Mouse (Mus musculus) thymus, postnatal 14 days (tissue): ENCODE measurements around the gene Tmem80.

Experiments
- DNase-seq: peaks from one replicate; pipeline ENCODE4 v3.0.0; 2021

Tmem80 gene

DNA sequence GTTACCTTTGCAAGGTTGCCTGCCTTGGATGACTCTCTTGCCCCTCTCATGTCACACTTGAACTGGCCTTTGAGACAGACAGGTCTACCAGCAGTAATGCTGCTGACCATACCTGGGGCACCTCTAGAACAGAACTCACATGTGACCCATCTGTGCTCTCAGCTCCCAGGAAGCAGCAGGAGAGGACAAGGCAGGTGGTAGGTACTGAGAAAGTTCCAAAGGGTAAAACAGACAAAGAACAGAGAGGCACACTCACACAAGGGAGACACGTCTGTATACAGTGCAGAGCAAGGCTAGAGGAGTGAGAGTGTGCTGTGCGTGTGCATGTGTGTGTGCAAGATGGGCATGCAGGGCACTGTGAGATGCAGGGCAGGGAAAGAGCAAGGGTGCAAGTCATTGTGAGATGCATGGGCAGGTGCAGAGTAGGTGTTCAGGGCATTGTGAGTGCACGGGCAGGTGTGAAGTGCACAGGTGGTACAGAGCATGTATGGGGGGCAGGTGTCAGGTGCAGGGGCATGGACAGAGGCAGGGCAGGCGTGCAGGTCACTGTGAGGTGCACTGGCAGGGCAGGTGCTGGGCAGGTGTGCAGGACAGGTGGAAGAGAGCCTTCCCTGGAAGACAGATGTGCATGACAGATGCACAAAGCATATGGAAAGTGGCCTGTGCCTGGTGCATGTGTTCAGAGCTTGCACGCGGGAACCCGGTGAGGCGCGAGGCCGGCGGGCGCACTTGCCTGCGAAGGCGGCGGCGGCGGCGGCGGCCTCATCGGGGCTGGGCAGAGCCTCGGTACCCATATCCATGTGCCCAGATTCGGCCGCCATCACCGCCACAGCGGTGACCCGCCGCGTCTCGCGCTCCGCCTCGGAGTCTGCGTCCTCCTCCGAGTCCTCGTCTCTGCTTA is 743 bp upstream of the Tmem80 start:
- DNase-seq, result peak; percentile 73

DNA sequence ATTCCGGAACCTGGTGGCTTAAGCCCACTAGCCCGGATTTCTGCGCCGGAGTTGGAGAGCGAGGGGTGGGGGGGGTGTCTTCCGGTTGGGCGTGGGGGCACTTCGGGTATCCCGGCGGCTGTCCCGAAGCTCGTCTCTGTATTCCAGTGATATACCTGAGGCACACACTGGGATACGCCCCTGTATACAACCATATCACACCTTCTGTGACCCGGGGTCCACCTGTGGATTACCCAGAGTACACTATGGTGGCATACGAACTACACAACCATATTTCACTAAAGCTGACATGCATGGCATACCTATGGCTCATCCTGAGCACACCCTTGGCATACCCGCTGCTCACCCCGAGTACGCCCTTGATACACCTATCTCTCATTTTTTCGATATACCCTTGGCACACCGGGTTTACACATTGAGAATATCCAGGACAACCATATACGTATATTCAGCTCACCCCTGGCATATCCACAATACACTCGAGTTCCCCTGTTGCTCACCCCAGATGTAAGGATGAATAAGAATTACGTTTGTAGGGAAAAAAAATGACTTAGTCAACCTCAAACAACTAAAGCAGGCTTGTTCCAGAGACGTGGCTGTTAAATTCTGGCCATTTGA is 943 bp downstream of the Tmem80 start:
- no peak for DNase-seq

DNA sequence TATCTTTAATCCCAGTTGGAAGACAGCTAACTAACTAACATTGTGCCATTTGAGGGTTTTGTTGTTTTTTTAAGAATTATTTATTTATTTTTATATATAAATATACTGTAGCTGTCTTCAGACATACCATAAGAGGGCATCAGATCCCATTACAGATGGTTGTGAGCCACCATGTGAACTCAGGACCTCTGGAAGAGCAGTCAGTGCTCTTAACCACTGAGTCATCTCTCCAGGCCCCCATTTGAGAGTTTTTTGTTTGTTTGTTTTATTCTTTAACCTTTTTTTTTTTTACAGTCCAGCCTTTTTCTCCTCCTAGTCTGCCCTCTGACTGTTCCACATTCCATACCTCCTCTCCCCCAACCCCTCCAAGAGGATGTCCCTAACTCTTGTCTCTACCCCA is 3.2 kb downstream of the Tmem80 start:
- no peak for DNase-seq

DNA sequence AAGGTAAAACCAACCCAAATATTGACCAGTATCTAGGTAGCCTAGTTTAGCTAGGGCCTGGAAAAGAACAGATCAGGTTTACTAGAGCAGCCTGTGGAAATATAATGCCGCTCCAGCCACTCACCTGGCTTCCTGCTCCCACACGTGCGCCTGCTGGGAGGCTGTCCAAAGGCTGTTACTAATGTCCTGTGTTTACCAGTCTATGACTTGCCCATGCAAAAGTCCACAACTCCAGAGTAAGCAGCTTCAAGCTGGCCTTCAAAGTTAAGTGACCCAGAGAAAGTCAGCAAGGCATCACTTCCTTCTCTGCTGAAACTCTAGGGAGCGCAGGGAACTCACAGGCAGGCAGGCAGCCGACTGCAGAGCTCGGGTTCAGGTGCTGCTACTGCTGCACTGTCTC is 4.5 kb downstream of the Tmem80 start:
- no peak for DNase-seq

DNA sequence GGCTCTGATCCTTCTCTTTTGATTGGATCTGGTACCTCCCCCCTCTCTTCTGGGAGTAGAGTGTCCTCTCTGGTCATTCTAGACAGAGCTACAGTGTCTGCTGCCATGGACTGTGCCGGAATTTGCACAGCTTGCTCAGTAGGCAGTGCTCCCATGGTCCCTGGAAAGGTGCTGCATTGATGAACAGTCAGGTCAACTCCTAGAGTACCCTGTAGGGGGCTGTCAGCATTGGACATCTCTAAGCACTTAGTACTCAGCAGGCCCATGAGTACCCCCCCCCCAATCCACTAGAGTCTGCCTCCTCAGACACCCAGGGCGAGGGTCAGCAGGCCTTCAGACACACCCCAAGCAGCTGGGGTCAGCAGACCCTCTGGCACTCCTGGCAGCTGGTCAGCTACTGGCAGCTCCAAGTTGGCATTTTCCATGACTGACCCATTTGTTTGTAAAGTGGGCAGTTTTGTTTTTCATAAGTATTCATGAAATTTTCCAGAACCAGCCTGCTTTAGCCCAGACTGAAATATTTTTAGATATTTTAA is 7.6 kb downstream of the Tmem80 start:
- no peak for DNase-seq

DNA sequence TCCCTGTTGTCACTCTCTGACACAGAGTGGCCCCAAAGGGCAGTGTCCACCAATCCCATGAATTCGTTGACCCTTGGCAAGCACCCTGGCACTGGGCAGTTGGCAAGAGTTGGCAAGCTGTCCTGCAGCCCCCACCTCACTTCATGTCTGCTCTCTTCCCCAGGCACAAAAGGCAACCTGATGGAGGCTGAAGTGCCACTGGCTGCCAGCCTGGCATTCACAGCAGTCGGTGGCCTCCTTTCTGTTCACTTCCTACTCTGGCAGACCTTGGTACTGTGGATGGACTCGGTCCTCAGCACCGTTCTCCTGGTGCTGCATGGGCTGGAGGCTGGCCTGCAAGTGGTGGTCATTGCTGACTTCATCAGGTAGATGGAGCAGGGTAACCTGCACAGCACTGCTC is 8.1 kb downstream of the Tmem80 start:
- no peak for DNase-seq

DNA sequence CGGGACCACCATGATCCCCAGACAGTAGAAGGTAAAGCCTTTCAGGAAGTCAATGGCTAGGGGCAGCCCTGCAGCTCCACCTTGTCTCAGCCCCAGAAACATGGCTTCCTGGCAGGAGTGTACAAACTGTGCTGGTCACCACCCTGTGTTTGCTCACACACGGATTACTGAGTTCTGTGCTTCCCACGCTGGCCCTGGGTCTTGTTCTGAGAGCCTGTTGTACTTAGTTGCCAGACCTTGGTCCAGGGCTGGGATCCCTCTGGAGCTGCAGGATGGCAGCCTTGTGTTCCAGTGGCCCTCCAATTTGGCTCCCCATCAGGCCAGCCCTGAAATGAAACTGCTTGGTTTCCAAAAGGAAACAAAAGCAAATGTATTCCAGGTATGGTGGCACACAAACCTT is 8.8 kb downstream of the Tmem80 start:
- DNase-seq, result no peak

DNA sequence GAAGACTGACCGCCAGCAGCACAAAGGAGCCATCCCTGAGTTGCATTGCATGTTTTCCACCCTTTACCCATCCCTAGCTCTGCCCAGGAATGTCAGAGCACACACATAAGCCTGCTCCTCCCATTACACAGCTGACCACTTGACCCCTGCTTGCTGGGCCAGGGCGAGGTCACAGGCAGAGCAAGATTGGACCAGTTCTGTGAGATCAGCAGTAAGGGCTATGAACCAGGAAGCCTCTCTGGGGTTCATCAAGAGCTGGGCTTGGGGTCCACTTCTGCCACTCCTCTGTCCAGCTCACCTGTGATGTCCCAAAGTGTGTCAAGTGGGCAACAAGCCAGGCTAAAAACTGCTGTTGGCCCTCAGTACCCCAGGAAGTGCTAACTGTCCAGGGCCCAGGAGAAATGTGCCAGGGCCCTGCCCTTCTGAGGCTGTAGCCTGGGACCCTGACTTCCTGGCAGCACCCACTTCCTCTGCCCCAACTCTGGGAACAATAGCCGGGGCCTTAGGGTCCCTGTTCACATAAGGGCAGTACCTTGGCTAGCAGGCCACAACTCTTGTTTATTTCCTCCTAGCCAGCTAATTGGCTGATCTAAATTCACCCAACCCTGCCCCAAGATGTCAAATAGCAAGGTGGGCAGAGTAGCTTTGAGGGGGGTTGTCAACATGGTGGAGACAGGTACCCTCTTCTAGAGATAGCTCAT is 10.3 kb downstream of the Tmem80 start:
- DNase-seq, result no peak

DNA sequence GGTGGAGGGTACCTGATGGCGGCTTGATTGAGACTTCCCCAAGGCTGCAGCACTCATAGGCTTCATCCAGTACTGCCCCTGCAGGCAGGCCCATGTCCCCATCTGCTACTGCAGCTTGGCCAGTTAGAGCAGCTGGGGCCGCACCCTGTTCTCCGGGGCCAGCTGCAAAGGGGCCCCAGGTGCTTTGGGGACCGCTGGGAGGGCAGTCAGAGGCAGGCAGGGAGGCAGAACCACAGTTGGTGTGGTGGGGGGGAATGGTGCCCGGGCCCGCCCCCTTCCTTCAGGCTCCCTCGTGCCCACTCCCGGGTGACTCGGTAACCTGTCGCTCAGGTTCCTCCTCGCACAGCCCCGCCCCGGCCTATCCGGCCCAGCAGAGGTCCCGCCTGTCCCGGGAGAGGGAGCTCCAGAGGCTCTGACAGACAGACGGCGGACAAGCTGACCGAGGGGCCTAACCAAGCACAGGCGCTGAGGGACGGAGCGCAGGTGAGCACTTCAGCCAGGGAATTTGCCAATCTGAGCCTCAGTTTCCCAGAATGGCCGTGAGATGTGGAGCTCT is 11.1 kb downstream of the Tmem80 start, which contains the start of gene Eps8l2:
Gene Eps8l2, plus strand, starts transcription at position 305 of the 556 bp plus-strand sequence.
- DNase-seq, result peak; percentile 44

DNA sequence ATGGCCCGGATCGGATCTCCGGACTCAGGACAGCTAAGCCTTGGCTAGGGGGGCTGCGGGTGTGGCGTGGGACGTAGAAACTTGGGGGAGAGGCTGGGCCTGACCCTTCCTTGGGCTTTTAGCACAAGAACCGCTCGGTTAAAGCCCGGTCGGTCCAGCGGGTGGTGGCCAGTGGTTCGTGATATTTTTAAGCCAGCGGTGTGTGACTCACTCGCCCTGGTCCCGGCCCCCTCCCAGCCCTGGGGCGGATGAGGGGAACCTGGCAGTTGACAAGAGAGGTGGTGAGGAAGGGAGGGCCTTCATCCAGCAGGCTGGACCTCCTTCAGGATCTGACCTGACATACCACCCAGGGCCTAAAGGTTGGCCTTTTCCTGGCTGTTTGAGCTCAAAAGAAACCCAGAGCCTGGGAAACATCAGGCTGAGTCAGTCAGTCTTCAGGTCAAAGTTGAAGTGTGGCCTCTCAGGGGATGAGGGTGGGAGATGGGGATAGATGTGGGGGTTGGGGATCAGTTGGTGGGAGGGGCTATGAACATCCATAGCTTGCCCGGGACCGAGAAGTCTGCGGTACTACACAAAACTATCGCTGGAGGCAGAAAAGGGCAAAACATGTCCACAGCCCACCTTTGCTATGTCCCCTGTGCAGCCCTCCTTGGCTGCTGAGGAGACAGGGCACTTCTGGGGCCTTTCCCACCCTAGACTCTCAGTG is 11.8 kb downstream of the Tmem80 start:
- no peak for DNase-seq

DNA sequence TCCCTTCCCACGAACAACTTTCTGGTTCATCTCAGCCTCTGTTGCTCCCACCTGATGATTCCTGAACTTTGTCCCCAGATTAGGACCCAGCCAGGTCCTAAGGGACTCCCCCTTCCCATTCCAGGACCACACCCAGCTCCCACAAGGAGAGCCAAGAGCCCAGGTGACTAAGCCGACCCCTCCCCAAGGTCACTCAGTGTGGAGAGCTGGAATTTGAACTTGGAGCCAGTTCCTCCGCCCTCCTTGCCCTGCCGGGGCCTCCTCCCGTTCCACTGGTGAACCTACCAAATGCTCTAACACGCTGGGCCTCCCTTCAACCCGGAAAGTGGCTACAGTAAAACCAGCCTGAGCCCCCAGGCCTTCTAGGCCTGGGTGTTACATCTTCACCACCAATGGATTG is 12.5 kb downstream of the Tmem80 start:
- no peak for DNase-seq

DNA sequence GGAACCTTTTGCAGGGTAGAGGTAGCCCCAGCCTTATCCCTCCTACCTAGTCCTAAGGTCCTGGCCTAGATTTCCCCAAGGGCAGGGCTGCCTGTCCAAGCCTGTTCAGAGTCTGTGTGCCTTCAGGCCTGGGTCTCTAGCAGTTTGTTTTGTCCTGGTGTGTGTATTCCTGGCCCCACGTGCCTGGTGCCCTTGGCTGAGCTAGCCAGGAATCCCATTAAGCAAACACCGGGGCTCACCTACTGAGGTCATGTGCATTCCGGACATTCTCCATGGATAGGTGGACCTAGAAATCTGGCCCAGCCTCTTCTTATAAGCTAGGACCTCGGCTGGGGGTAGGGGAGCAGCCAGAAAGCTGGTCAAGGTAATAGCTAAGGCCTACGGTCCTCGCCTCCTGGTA is 12.9 kb downstream of the Tmem80 start:
- no peak for DNase-seq

DNA sequence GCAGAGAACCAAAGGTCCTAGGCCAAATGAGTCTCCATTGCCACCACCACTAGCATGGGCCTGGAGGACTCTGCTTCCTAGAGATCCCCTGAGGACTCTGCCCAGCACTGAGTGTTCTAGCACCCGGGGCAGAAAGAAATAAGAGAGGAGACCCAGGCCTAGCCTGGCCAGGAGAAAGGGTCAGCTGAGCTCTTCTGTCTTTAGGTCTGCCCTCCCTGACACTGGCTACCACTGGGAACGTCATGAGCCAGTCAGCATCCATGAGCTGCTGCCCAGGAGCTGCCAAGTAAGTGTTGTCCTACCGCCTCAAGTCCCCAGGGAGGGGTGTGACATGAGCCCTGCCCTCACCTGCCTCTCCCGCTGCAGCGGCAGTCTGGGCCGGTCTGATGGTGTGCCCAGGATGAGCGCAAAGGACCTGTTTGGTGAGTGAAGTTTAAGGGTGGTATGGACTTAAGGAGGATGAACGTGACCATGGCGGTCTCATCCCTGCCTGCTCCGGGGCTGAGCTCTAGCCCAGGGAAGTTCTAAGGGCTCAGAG is 14.2 kb downstream of the Tmem80 start:
- no peak for DNase-seq

DNA sequence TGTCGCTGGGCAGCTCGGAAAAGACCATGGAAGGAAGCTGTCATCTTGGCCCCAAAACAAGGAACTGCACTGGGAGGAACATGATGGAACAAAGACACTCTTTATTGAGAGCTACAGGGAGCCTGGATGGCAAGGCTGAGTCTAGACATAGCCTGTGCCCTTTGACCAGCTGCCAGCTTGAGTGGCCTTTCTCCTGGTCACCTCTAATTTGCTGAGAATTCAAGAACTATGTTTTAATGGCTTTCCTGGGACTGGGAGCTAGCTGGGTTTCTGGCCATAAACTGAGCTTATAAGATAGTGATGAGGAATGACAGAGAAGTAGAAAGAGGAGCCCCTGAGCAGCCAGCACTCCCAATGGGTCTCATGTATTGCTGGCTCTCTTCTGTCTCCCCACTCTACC is 15.7 kb downstream of the Tmem80 start:
- no peak for DNase-seq

DNA sequence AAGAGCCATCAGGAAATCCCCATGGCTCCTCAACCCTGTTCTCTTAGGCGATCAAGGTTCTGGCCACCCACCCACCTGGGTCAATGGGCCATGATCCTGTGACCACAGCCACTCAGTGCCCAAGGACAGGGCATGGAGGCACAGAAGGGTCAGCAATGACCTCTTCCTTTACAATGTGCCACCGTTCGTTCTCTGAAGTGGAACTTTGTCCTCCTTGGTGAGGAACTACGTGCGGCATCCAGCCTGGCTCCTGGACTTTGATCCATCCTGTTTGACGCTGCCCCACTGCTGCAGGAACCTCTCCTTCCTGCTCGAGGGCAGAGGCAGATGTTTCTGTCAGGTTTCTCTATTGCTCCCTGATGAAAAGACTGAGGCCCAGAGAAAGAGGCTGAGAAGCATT is 16.2 kb downstream of the Tmem80 start:
- no peak for DNase-seq

DNA sequence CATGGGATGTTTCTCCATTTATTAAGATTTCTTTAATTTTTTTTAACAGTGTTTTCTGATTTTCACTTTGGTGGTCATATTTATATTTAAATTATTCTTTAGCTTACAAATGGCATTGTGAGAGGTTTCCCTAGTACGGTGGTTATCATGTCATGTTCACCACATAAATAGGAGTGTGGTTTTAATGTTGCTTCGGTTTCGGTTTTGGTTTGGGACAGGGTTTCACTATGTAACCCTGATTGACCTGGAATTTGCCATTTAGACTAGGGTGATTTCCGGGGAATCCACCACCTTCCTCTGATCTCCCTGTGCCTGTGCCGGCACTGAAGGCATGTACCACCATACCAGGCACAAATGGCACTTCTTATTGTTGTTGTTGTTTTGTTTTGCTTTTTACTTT is 17.2 kb downstream of the Tmem80 start:
- DNase-seq, result no peak

DNA sequence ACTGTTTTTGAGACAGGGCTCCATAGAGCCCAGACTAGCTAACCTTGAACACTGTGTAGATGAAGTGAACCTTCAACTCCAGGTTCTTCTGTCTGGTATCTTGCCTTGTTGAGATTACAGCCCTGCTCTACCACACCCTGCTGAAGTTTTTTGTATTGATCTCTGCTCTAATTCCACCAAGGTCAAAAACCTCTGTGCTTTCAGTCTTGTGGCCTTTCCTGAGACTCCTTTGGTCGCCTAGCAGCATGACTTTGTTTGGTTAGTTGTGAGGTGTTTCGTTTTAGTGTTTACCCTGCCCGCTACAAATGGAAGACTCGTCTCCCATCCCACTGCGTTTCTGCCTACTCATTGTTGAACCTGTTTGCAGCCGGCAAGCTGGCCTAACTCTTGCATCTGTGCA is 23.5 kb downstream of the Tmem80 start:
- no peak for DNase-seq

DNA sequence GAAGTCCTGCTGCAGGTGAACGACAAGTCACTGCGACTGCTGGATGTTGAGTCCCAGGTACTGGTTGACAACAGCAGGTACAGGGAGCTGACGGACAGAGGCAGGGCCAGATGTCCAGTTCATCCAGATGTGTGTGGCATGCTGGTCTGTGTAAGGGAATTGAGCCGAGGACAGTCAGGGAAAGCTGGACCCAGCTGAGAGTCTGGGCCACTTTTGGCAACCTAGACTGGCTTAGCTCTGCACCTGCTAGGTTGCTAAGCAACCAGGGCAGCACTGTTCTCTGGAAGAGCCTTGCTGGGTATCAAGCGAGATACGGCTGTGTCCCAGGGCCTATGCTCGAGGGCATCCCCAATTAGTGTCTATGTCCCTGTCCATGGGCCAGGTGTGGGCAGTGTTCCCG is 27.5 kb downstream of the Tmem80 start:
- no peak for DNase-seq

DNA sequence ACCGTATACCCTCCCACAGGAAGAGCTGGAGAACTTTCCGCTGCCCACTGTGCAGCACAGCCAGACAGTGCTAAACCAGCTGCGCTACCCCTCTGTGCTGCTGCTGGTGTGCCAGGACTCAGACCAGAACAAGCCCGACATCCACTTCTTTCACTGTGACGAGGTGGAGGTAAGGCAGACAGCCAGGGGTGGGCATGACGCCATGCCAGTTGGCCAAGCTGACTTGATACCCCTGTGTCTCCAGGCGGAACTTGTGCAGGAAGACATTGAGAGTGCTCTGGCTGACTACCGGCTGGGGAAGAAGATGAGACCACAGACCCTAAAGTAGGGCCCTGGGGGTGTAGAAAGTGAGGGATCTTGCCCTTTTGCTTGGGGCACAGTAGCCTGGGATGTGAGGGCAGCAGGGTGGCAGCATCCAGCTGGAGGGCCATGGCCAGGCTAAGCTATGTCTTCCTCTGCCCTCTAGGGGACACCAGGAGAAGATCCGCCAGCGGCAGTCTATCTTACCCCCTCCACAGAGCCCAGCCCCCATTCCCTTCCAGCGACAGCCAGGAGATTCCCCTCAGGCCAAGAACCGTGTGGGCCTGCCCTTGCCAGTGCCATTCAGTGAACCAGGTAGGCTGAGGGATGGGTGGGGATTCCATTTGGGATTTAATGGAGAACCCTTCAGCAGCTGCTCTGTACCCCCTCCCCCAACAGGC is 28.2 kb downstream of the Tmem80 start:
- DNase-seq, result no peak

DNA sequence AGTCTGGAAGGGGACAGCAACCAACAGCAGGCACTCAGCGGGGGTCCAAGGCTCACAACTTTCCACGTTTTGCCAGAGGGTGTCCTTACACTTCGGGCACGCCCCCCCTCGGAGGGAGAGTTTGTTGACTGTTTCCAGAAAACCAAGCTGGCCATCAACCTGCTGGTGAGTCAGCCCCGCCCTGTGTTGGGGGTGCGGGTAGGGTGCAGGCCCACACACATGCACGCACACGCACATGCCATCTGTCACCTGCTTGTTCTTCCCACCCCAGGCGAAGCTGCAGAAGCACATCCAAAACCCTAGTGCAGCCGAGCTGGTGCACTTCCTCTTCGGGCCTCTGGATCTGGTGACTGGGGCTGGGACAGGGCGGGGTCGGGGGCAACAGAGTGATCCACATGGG is 29.4 kb downstream of the Tmem80 start:
- no peak for DNase-seq

DNA sequence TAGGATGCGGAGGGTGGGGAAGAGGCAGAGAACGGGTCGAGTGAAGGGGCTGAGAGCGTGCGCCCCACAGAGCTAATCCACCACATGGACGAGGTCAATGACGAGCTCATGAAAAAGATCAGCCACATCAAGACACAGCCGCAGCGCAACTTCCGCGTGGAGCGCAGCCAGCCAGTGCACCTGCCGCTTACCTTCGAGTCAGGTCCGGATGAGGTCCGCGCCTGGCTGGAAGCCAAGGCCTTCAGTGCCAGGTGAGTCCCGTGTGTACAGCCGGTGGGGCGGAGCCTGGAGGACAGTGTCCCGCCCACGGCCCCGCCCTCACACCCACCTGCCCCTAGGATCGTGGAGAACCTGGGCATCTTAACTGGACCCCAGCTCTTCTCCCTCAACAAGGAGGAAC is 34.0 kb downstream of the Tmem80 start:
- DNase-seq, result peak; percentile 48
